Mouse (Mus musculus): ENCODE data around the gene Ptpn7.

DNA sequence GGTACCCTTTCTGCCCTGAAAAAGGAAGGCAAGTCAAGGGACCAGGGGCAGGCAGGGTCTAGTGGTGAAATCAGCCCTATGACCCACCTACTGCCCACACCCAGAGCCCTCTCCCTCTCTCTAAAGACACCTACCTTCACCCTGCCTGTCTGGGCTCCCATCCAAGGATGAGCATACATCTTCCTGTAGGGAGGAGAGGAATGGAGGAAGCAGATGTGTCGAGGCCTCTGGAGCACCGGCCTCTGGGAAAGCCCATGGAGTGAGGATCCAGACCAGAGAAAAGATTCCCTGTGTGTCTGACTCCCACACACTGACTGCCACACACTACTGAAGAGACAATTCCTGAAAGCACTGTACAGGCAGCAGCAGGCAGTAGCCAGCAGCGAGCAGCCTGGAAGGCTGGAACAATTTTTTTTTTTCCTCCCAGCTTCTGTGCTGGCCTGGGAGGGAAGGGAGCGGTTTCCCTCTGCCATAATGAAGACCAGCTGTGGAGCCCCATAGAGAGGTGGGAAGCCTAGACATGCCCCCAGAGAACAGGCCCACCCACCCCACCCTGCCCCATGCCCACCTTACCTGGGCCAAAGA lies 6.0 kb upstream of the Ptpn7 start:
- TF ChIP-seq CTCF (IDR thresholded peaks at IDR 0.05; ENCODE audit: borderline replicate concordance, control insufficient read depth, extremely low read depth, insufficient read depth, low read length, poor library complexity) = no peak
- no peak for TF ChIP-seq POLR2A (IDR thresholded peaks at IDR 0.05; ENCODE audit: control insufficient read depth, extremely low read depth, insufficient read depth, low read length, poor library complexity)
